Mouse (Mus musculus): ENCODE measurements around the gene Stim2.

DNA sequence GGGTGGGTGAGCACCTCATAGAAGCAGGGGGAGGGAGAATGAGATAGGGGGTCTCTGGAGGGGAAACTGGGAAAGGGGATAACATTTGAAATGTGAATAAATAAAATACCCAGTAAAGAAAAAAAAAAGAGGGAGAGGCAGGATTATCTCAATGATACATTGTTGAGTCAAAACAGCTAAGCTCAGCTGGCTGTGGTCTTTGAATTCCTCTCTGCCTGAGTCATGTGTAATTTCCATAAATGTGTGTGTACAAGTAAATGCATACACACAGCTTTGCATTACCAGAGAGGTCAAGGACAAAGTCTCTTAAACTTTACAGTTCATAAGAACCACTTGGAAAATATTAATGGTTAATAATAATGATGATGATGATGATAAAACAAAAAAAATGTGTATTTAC lies 45.1 kb upstream of the Stim2 start:
- no peak for TF ChIP-seq CTCF (IDR thresholded peaks at IDR 0.05; ENCODE audit: low read depth)
- TF ChIP-seq EP300 (optimal IDR thresholded peaks at IDR 0.05), result no peak

Measured in stomach, postnatal 0 days (tissue).